Mouse (Mus musculus): ENCODE results near the gene Strbp. TPM values are rescaled to one million over a fixed set of nuclear protein-coding genes. Genes with fewer than 3 reads are reported as not detected.

Strbp gene
- polyA plus RNA-seq, 1 experiment = 73.4 TPM

- Histone ChIP-seq H3K27ac (ENCODE audit: insufficient read depth, low read length) (no peak overlapping the region), H3K4me1 (ENCODE audit: control insufficient read depth, insufficient read depth, low read length) (no peaks in the 10 kb centered on the region; the same call in 1 of the 2 replicates), H3K4me3 (ENCODE audit: insufficient read depth, low read length) (no peak overlapping the region)
- TF ChIP-seq POLR2A (IDR thresholded peaks at IDR 0.05; ENCODE audit: extremely low read depth, insufficient read depth, low read length) (no peak), CTCF (IDR thresholded peaks at IDR 0.05; ENCODE audit: extremely low read depth, insufficient read depth, low read length) (no peak)
Measured at GRCm38 (mm10) chr2:37708835-37709234, 5.2 kb upstream of the Strbp start.

- Histone ChIP-seq H3K4me3 (ENCODE audit: insufficient read depth, low read length) (peak overlapping the region; percentile 76; the same call in 1 of the 2 replicates), H3K27ac (ENCODE audit: insufficient read depth, low read length) (no peak overlapping the region)
- TF ChIP-seq CTCF (IDR thresholded peaks at IDR 0.05; ENCODE audit: extremely low read depth, insufficient read depth, low read length) = no peak
- no peak for TF ChIP-seq POLR2A (IDR thresholded peaks at IDR 0.05; ENCODE audit: extremely low read depth, insufficient read depth, low read length)
Measured at GRCm38 (mm10) chr2:37704141-37704760, 592 bp upstream of the Strbp start.

GRCm38 (mm10) chr2:37702301-37703172 lies 1.1 kb downstream of the Strbp start:
- Histone ChIP-seq H3K4me3 (ENCODE audit: insufficient read depth, low read length) (peak overlapping the region; percentile 76), H3K27ac (ENCODE audit: insufficient read depth, low read length) (peak overlapping the region; percentile 95), H3K4me1 (ENCODE audit: control insufficient read depth, insufficient read depth, low read length) (peaks cover 2% of the 10 kb centered on the region; the same call in 1 of the 2 replicates)
- TF ChIP-seq CTCF (IDR thresholded peaks at IDR 0.05; ENCODE audit: extremely low read depth, insufficient read depth, low read length) (no peak), POLR2A (IDR thresholded peaks at IDR 0.05; ENCODE audit: extremely low read depth, insufficient read depth, low read length) (no peak)

More at GRCm38 (mm10) chr2:37704141-37704760, 592 bp upstream of the Strbp start:
- H3K4me1 ChIP-seq (ENCODE audit: control insufficient read depth, insufficient read depth, low read length) = peaks cover 2% of the 10 kb centered on the region; the same call in 1 of the 2 replicates

GRCm38 (mm10) chr2:37689064-37689615 lies 14.5 kb downstream of the Strbp start:
- Histone ChIP-seq H3K27ac (ENCODE audit: insufficient read depth, low read length) (no peak overlapping the region), H3K4me3 (ENCODE audit: insufficient read depth, low read length) (no peak overlapping the region), H3K4me1 (ENCODE audit: control insufficient read depth, insufficient read depth, low read length) (no peaks in the 10 kb centered on the region; the same call in 1 of the 2 replicates)
- no peak for TF ChIP-seq POLR2A (IDR thresholded peaks at IDR 0.05; ENCODE audit: extremely low read depth, insufficient read depth, low read length)
- TF ChIP-seq CTCF (IDR thresholded peaks at IDR 0.05; ENCODE audit: extremely low read depth, insufficient read depth, low read length) = no peak

- H3K4me3 ChIP-seq (ENCODE audit: insufficient read depth, low read length) = no peak overlapping the region
- TF ChIP-seq CTCF (IDR thresholded peaks at IDR 0.05; ENCODE audit: extremely low read depth, insufficient read depth, low read length) (no peak), POLR2A (IDR thresholded peaks at IDR 0.05; ENCODE audit: extremely low read depth, insufficient read depth, low read length) (no peak)
- H3K4me1 ChIP-seq (ENCODE audit: control insufficient read depth, insufficient read depth, low read length) = no peaks in the 10 kb centered on the region; the same call in 1 of the 2 replicates
- no peak overlapping the region for H3K27ac ChIP-seq (ENCODE audit: insufficient read depth, low read length)
Measured at GRCm38 (mm10) chr2:37687031-37687430, 16.6 kb downstream of the Strbp start.

GRCm38 (mm10) chr2:37684864-37685263 lies 18.8 kb downstream of the Strbp start:
- no peak for TF ChIP-seq POLR2A (IDR thresholded peaks at IDR 0.05; ENCODE audit: extremely low read depth, insufficient read depth, low read length)
- no peak for TF ChIP-seq CTCF (IDR thresholded peaks at IDR 0.05; ENCODE audit: extremely low read depth, insufficient read depth, low read length)
- Histone ChIP-seq H3K4me3 (ENCODE audit: insufficient read depth, low read length) (no peak overlapping the region), H3K4me1 (ENCODE audit: control insufficient read depth, insufficient read depth, low read length) (no peaks in the 10 kb centered on the region), H3K27ac (ENCODE audit: insufficient read depth, low read length) (no peak overlapping the region)

GRCm38 (mm10) chr2:37682197-37682811 lies 21.4 kb downstream of the Strbp start:
- no peak for TF ChIP-seq POLR2A (IDR thresholded peaks at IDR 0.05; ENCODE audit: extremely low read depth, insufficient read depth, low read length)
- TF ChIP-seq CTCF (IDR thresholded peaks at IDR 0.05; ENCODE audit: extremely low read depth, insufficient read depth, low read length) = no peak
- Histone ChIP-seq H3K4me1 (ENCODE audit: control insufficient read depth, insufficient read depth, low read length) (no peaks in the 10 kb centered on the region), H3K27ac (ENCODE audit: insufficient read depth, low read length) (no peak overlapping the region), H3K4me3 (ENCODE audit: insufficient read depth, low read length) (no peak overlapping the region)

- TF ChIP-seq POLR2A (IDR thresholded peaks at IDR 0.05; ENCODE audit: extremely low read depth, insufficient read depth, low read length) (no peak), CTCF (IDR thresholded peaks at IDR 0.05; ENCODE audit: extremely low read depth, insufficient read depth, low read length) (no peak)
- H3K4me3 ChIP-seq (ENCODE audit: insufficient read depth, low read length) = no peak overlapping the region
- no peak overlapping the region for H3K27ac ChIP-seq (ENCODE audit: insufficient read depth, low read length)
- H3K4me1 ChIP-seq (ENCODE audit: control insufficient read depth, insufficient read depth, low read length) = peaks cover 1% of the 10 kb centered on the region; the same call in 1 of the 2 replicates
Measured at GRCm38 (mm10) chr2:37651086-37651485, 52.6 kb downstream of the Strbp start.

- H3K4me1 ChIP-seq (ENCODE audit: control insufficient read depth, insufficient read depth, low read length) = peaks cover 1% of the 10 kb centered on the region; the same call in 1 of the 2 replicates
Measured at GRCm38 (mm10) chr2:37649590-37649989, 54.1 kb downstream of the Strbp start.

More at GRCm38 (mm10) chr2:37649590-37649989, 54.1 kb downstream of the Strbp start:
- TF ChIP-seq CTCF (IDR thresholded peaks at IDR 0.05; ENCODE audit: extremely low read depth, insufficient read depth, low read length) = no peak
- TF ChIP-seq POLR2A (IDR thresholded peaks at IDR 0.05; ENCODE audit: extremely low read depth, insufficient read depth, low read length) = no peak
- no peak overlapping the region for H3K4me3 ChIP-seq (ENCODE audit: insufficient read depth, low read length)
- H3K27ac ChIP-seq (ENCODE audit: insufficient read depth, low read length) = no peak overlapping the region
